Mouse (Mus musculus) myocyte (in vitro differentiated cells): ENCODE data around the gene Slc7a5. TPM values are rescaled to one million over a fixed set of nuclear protein-coding genes. Genes with fewer than 3 reads are reported as not detected.
A peak's percentile ranks its signal among the peaks of the same experiment; 100 is the strongest.

Experiments
- H3K27me3 ChIP-seq: one replicate; pipeline ENCODE4 v1.6.1; 2011; ENCODE audit not compliant: control insufficient read depth, insufficient read depth, insufficient read length
- H3K36me3 ChIP-seq: one replicate; pipeline ENCODE4 v1.6.1; 2011; ENCODE audit not compliant: control insufficient read depth, insufficient read depth
- H3K4me2 ChIP-seq: one replicate; pipeline ENCODE4 v1.6.1; 2011; ENCODE audit warnings: low read depth, control low read depth
- H3K4me3 ChIP-seq: one replicate; pipeline ENCODE4 v1.5.1; 2011; ENCODE audit warnings: mild to moderate bottlenecking, control low read depth, moderate library complexity
- H3K79me2 ChIP-seq: one replicate; pipeline ENCODE4 v1.6.1; 2011; ENCODE audit not compliant: control insufficient read depth, insufficient read depth
- H3ac ChIP-seq: one replicate; pipeline ENCODE4 v1.6.1; 2011; ENCODE audit not compliant: control insufficient read depth, insufficient read length
- CEBPB ChIP-seq: IDR thresholded peaks from 2 replicates; pipeline ENCODE4 v1.6.1; 2011; ENCODE audit warnings: mild to moderate bottlenecking, moderate library complexity; ENCODE audit not compliant: poor library complexity, insufficient read depth, severe bottlenecking
- E2F4 ChIP-seq: IDR thresholded peaks from one replicate; pipeline ENCODE4 v1.6.1; 2011; ENCODE audit warnings: mild to moderate bottlenecking, control low read depth, moderate library complexity; ENCODE audit not compliant: insufficient read depth
- MAX ChIP-seq: IDR thresholded peaks from one replicate; pipeline ENCODE4 v1.6.1; 2011; ENCODE audit warnings: low read depth, mild to moderate bottlenecking, control low read depth
- MYOD1 ChIP-seq, 3 experiments: IDR thresholded peaks; one replicate each; pipeline ENCODE4 v1.6.1; 2011; ENCODE audit warnings: control low read depth in 2 of 3, low read depth in 2 of 3, mild to moderate bottlenecking in 2 of 3, moderate library complexity in 1 of 3; ENCODE audit not compliant: insufficient read length in 2 of 3, control insufficient read depth in 1 of 3
- MYOG ChIP-seq, 3 experiments: IDR thresholded peaks; one replicate each; pipeline ENCODE4 v1.6.1; 2011; ENCODE audit warnings: control low read depth in 2 of 3, low read depth in 2 of 3, mild to moderate bottlenecking in 2 of 3; ENCODE audit not compliant: insufficient read length in 2 of 3, control insufficient read depth in 1 of 3, insufficient read depth in 1 of 3
- POLR2A ChIP-seq: IDR thresholded peaks from one replicate; pipeline ENCODE4 v1.6.1; 2011; ENCODE audit warnings: low read depth, mild to moderate bottlenecking, control low read depth, moderate library complexity; ENCODE audit not compliant: insufficient read length
- POLR2AphosphoS2 ChIP-seq: IDR thresholded peaks from one replicate; pipeline ENCODE4 v1.6.1; 2011; ENCODE audit warnings: low read depth, control low read depth; ENCODE audit not compliant: insufficient read length
- REST ChIP-seq: IDR thresholded peaks from one replicate; pipeline ENCODE4 v1.6.1; 2011; ENCODE audit warnings: mild to moderate bottlenecking, control low read depth, moderate library complexity; ENCODE audit not compliant: insufficient read depth, insufficient read length
- SRF ChIP-seq: IDR thresholded peaks from one replicate; pipeline ENCODE4 v1.6.1; 2011; ENCODE audit warnings: low read depth; ENCODE audit not compliant: control insufficient read depth, insufficient read length
- TCF12 ChIP-seq: IDR thresholded peaks from one replicate; pipeline ENCODE4 v1.6.1; 2011; ENCODE audit warnings: mild to moderate bottlenecking, control low read depth; ENCODE audit not compliant: poor library complexity, insufficient read depth, severe bottlenecking
- TCF3 ChIP-seq: IDR thresholded peaks from one replicate; pipeline ENCODE4 v1.6.1; 2011; ENCODE audit warnings: low read depth, control low read depth; ENCODE audit not compliant: insufficient read length
- USF1 ChIP-seq: IDR thresholded peaks from one replicate; pipeline ENCODE4 v1.6.1; 2011; ENCODE audit warnings: low read depth, mild to moderate bottlenecking, control low read depth, moderate library complexity
- polyA plus RNA-seq: library from polyadenylated mRNA; unstranded; fragments of >200 nt; fragmentation: generic; extraction: Trizol; gene quantifications from one replicate; pipeline ENCODE4 v1.2.1, GENCODE M21; 2012; ENCODE audit warnings: missing spikeins

Gene Slc7a5
- polyA plus RNA-seq, 1 experiment = 612 TPM

- Histone ChIP-seq H3K27me3 (no peaks in the 10 kb centered on the region), H3K4me3 (no peak overlapping the region), H3K36me3 (no peaks in the 10 kb centered on the region), H3K4me2 (no peak overlapping the region), H3ac (no peak overlapping the region), H3K79me2 (no peaks in the 10 kb centered on the region)
- TF ChIP-seq TCF3 = no peak
- no peak for TF ChIP-seq MYOD1 (IDR thresholded peaks at IDR 0.05; ENCODE audit: control insufficient read depth in 1 of 3, insufficient read length in 2 of 3, low read depth in 2 of 3)
- TF ChIP-seq E2F4 = no peak
- no peak for TF ChIP-seq MAX
- no peak for TF ChIP-seq MYOG (IDR thresholded peaks at IDR 0.05; ENCODE audit: control insufficient read depth in 1 of 3, insufficient read depth in 1 of 3, insufficient read length in 2 of 3, low read depth in 2 of 3)
- no peak for TF ChIP-seq POLR2A
- no peak for TF ChIP-seq REST
- TF ChIP-seq CEBPB = no peak
- TF ChIP-seq POLR2AphosphoS2 = no peak
- TF ChIP-seq USF1 = no peak
- no peak for TF ChIP-seq SRF
- no peak for TF ChIP-seq TCF12
Observed at GRCm38 (mm10) chr8:121868896-121869295, 38.6 kb downstream of the Slc7a5 start.

DNA sequence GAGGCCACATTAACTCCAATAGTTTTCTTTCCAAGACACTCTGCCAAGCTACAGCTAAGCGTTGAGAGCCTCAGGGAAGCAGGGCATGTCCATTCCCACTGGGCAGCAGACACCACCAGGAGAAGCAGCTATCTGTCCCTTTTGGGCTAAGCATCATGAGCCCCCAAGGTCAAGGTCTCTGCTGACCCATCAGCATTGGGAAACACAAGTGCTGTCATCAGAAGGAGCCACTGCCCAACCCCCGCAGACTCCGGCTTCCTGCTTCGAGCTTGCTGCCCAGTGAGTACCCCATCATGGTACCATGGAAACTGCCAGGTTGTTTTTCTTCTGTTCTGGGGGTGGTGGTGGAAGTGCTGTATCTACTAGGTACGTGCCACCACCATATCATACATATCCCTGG, 39.3 kb downstream of the Slc7a5 start:
- Histone ChIP-seq H3K27me3 (no peaks in the 10 kb centered on the region), H3K4me3 (no peak overlapping the region), H3K79me2 (no peaks in the 10 kb centered on the region), H3K4me2 (no peak overlapping the region), H3ac (no peak overlapping the region), H3K36me3 (no peaks in the 10 kb centered on the region)
- no peak for TF ChIP-seq MYOG (IDR thresholded peaks at IDR 0.05; ENCODE audit: control insufficient read depth in 1 of 3, insufficient read depth in 1 of 3, insufficient read length in 2 of 3, low read depth in 2 of 3)

- TF ChIP-seq MYOD1 (IDR thresholded peaks at IDR 0.05; ENCODE audit: control insufficient read depth in 1 of 3, insufficient read length in 2 of 3, low read depth in 2 of 3) (no peak), E2F4 (no peak), TCF3 (no peak), CEBPB (no peak), SRF (no peak), MAX (no peak), MYOG (IDR thresholded peaks at IDR 0.05; ENCODE audit: control insufficient read depth in 1 of 3, insufficient read depth in 1 of 3, insufficient read length in 2 of 3, low read depth in 2 of 3) (no peak), REST (no peak), POLR2AphosphoS2 (no peak), TCF12 (no peak), USF1 (no peak), POLR2A (no peak)
- Histone ChIP-seq H3K27me3 (no peaks in the 10 kb centered on the region), H3K4me2 (no peak overlapping the region), H3K36me3 (no peaks in the 10 kb centered on the region), H3K4me3 (no peak overlapping the region), H3K79me2 (no peaks in the 10 kb centered on the region), H3ac (no peak overlapping the region)
Observed at GRCm38 (mm10) chr8:121865356-121865755, 42.1 kb downstream of the Slc7a5 start.

DNA sequence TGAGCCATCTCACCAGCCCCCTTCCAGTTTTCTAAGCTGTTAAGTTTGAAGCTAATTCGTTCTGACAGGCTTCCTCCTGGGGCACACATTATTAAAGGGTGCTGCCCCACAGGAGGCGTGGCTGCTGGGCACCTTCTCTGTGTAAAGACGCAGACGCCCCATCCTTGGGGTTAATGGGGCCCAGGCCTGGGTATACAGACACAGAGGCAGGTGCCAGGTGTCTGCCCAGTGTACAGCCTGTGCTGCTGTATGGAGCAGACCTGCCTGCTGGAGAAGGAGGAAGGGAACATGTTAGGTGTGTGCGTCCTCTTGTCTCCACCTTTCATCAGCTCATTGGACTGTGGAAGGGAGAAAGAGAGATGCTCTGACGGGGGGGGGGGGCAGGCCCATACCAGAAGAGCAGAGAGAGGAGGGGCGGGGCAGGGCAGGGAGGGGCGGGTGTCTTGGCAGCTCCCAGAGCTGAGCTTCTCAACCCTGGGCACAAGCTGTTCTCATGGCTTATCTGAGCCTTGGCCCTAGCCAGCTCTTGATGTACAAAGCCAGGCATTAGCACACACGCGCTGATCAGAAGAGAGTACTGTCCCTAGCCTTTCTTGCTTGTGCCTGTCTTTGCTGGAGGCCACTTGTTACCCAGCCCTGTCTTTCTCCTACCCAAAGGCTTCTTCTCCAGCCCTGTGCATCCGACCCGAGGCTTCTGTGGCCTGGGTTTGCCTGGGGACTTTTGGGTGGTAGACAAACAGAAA, 45.5 kb downstream of the Slc7a5 start:
- no peak overlapping the region for H3K4me3 ChIP-seq
- no peaks in the 10 kb centered on the region for H3K79me2 ChIP-seq
- no peak overlapping the region for H3ac ChIP-seq
- H3K27me3 ChIP-seq = no peaks in the 10 kb centered on the region
- H3K36me3 ChIP-seq = no peaks in the 10 kb centered on the region
- H3K4me2 ChIP-seq = peak overlapping the region; percentile 37
- TF ChIP-seq REST = no peak
- no peak for TF ChIP-seq MYOD1 (IDR thresholded peaks at IDR 0.05; ENCODE audit: control insufficient read depth in 1 of 3, insufficient read length in 2 of 3, low read depth in 2 of 3)
- no peak for TF ChIP-seq POLR2A
- no peak for TF ChIP-seq MYOG (IDR thresholded peaks at IDR 0.05; ENCODE audit: control insufficient read depth in 1 of 3, insufficient read depth in 1 of 3, insufficient read length in 2 of 3, low read depth in 2 of 3)
- no peak for TF ChIP-seq TCF12
- TF ChIP-seq POLR2AphosphoS2 = no peak
- no peak for TF ChIP-seq USF1
- no peak for TF ChIP-seq E2F4
- TF ChIP-seq MAX = no peak

- TF ChIP-seq MYOG (IDR thresholded peaks at IDR 0.05; ENCODE audit: control insufficient read depth in 1 of 3, insufficient read depth in 1 of 3, insufficient read length in 2 of 3, low read depth in 2 of 3) (no peak), MYOD1 (IDR thresholded peaks at IDR 0.05; ENCODE audit: control insufficient read depth in 1 of 3, insufficient read length in 2 of 3, low read depth in 2 of 3) (no peak), E2F4 (no peak), TCF12 (no peak), SRF (no peak), REST (no peak), CEBPB (no peak), TCF3 (no peak), POLR2A (no peak), POLR2AphosphoS2 (no peak), MAX (no peak), USF1 (no peak)
- Histone ChIP-seq H3K79me2 (no peaks in the 10 kb centered on the region), H3K27me3 (no peaks in the 10 kb centered on the region), H3K4me3 (no peak overlapping the region), H3K4me2 (no peak overlapping the region), H3ac (no peak overlapping the region), H3K36me3 (no peaks in the 10 kb centered on the region)
Observed at GRCm38 (mm10) chr8:121861276-121861675, 46.2 kb downstream of the Slc7a5 start.
